Mouse (Mus musculus): Measurements from ENCODE around the gene Sh3kbp1. TPM values are rescaled to one million over a fixed set of nuclear protein-coding genes. Genes with fewer than 3 reads are reported as not detected.

Gene Sh3kbp1
- polyA plus RNA-seq, 1 experiment from 2014 or later: 132 TPM

- Histone ChIP-seq H3K4me2 (ENCODE audit: low read length) (no peak overlapping the region), H3K9ac (ENCODE audit: low read length) (no peak overlapping the region), H3K27me3 (ENCODE audit: control insufficient read depth, insufficient read depth, low read length) (no peaks in the 10 kb centered on the region), H3K4me1 (ENCODE audit: control insufficient read depth in 2 of 2, insufficient read depth in 2 of 2, low read length in 2 of 2) (peaks cover 3 to 5% of the 10 kb centered on the region in 2 experiments; a peak in 2 of 4 replicates), H3K36me3 (ENCODE audit: control insufficient read depth, insufficient read depth, low read length) (no peaks in the 10 kb centered on the region), H3K9me3 (ENCODE audit: control insufficient read depth, low read length) (no peaks in the 10 kb centered on the region), H3K27ac (replicated peaks in 1 of 2; ENCODE audit: control insufficient read depth in 1 of 2, insufficient read depth in 1 of 2, low read depth in 2 of 2, low read length in 2 of 2) (no peak overlapping the region), H3K4me3 (ENCODE audit: control insufficient read depth in 1 of 2, insufficient read depth in 1 of 2, low read depth in 1 of 2, low read length in 2 of 2) (no peak overlapping the region)
- no peak for ATAC-seq (ENCODE audit: insufficient number of reproducible peaks, insufficient read depth, low FRiP score, low read depth)
- WGBS: 88% methylated on average over 1 of the region's 1 CpGs
Measured at GRCm38 (mm10) chrX:159932027-159932426, 305.0 kb downstream of the Sh3kbp1 start.

- Histone ChIP-seq H3K27me3 (ENCODE audit: control insufficient read depth, insufficient read depth, low read length) (no peaks in the 10 kb centered on the region), H3K9ac (ENCODE audit: low read length) (peak overlapping the region; percentile 74; the same call in 1 of the 2 replicates), H3K27ac (replicated peaks in 1 of 2; ENCODE audit: control insufficient read depth in 1 of 2, insufficient read depth in 1 of 2, low read depth in 2 of 2, low read length in 2 of 2) (peak overlapping the region; percentile 93 to 98), H3K36me3 (ENCODE audit: control insufficient read depth, insufficient read depth, low read length) (no peaks in the 10 kb centered on the region), H3K4me2 (ENCODE audit: low read length) (peak overlapping the region; percentile 57), H3K4me3 (ENCODE audit: control insufficient read depth in 1 of 2, insufficient read depth in 1 of 2, low read depth in 1 of 2, low read length in 2 of 2) (peak overlapping the region in 1 of 2 experiments; percentile 38; a peak in 1 of 4 replicates), H3K4me1 (ENCODE audit: control insufficient read depth in 2 of 2, insufficient read depth in 2 of 2, low read length in 2 of 2) (peaks cover 0 to 3% of the 10 kb centered on the region in 2 experiments; a peak in 1 of 4 replicates), H3K9me3 (ENCODE audit: control insufficient read depth, low read length) (no peaks in the 10 kb centered on the region)
- ATAC-seq (ENCODE audit: insufficient number of reproducible peaks, insufficient read depth, low FRiP score, low read depth): peak; percentile 82
- 40% methylated on average over 2 of the region's 2 CpGs for WGBS
Measured at GRCm38 (mm10) chrX:159942569-159942968, 315.5 kb downstream of the Sh3kbp1 start.

GRCm38 (mm10) chrX:159943586-159943985, 316.5 kb downstream of the Sh3kbp1 start:
- peak overlapping the region; percentile 74 for H3K9ac ChIP-seq (ENCODE audit: low read length)
- no peaks in the 10 kb centered on the region for H3K36me3 ChIP-seq (ENCODE audit: control insufficient read depth, insufficient read depth, low read length)
- peak overlapping the region; percentile 32 to 38 for H3K4me3 ChIP-seq (ENCODE audit: control insufficient read depth in 1 of 2, insufficient read depth in 1 of 2, low read depth in 1 of 2, low read length in 2 of 2)
- H3K27me3 ChIP-seq (ENCODE audit: control insufficient read depth, insufficient read depth, low read length): no peaks in the 10 kb centered on the region
- ATAC-seq (ENCODE audit: insufficient number of reproducible peaks, insufficient read depth, low FRiP score, low read depth): no peak
- H3K27ac ChIP-seq (replicated peaks in 1 of 2; ENCODE audit: control insufficient read depth in 1 of 2, insufficient read depth in 1 of 2, low read depth in 2 of 2, low read length in 2 of 2): peak overlapping the region; percentile 93 to 98
- 43% methylated on average over 1 of the region's 1 CpGs for WGBS
- peak overlapping the region; percentile 57 for H3K4me2 ChIP-seq (ENCODE audit: low read length)
- no peaks in the 10 kb centered on the region for H3K9me3 ChIP-seq (ENCODE audit: control insufficient read depth, low read length)
- peaks cover 0 to 3% of the 10 kb centered on the region in 2 experiments; a peak in 1 of 4 replicates for H3K4me1 ChIP-seq (ENCODE audit: control insufficient read depth in 2 of 2, insufficient read depth in 2 of 2, low read length in 2 of 2)

GRCm38 (mm10) chrX:159953546-159954429, 326.7 kb downstream of the Sh3kbp1 start:
- WGBS: 61% methylated on average over 7 of the region's 7 CpGs
- H3K9me3 ChIP-seq (ENCODE audit: control insufficient read depth, low read length): no peaks in the 10 kb centered on the region
- H3K27me3 ChIP-seq (ENCODE audit: control insufficient read depth, insufficient read depth, low read length): no peaks in the 10 kb centered on the region
- no peak overlapping the region for H3K4me2 ChIP-seq (ENCODE audit: low read length)
- H3K4me3 ChIP-seq (ENCODE audit: control insufficient read depth in 1 of 2, insufficient read depth in 1 of 2, low read depth in 1 of 2, low read length in 2 of 2): no peak overlapping the region
- peaks cover 10 to 33% of the 10 kb centered on the region in 2 experiments for H3K4me1 ChIP-seq (ENCODE audit: control insufficient read depth in 2 of 2, insufficient read depth in 2 of 2, low read length in 2 of 2)
- H3K27ac ChIP-seq (replicated peaks in 1 of 2; ENCODE audit: control insufficient read depth in 1 of 2, insufficient read depth in 1 of 2, low read depth in 2 of 2, low read length in 2 of 2): no peak overlapping the region
- H3K9ac ChIP-seq (ENCODE audit: low read length): no peak overlapping the region
- ATAC-seq (ENCODE audit: insufficient number of reproducible peaks, insufficient read depth, low FRiP score, low read depth): no peak
- peaks cover 7% of the 10 kb centered on the region; the same call in 1 of the 2 replicates for H3K36me3 ChIP-seq (ENCODE audit: control insufficient read depth, insufficient read depth, low read length)

- ATAC-seq (ENCODE audit: insufficient number of reproducible peaks, insufficient read depth, low FRiP score, low read depth): no peak
- H3K9me3 ChIP-seq (ENCODE audit: control insufficient read depth, low read length): no peaks in the 10 kb centered on the region
- H3K4me1 ChIP-seq (ENCODE audit: control insufficient read depth in 2 of 2, insufficient read depth in 2 of 2, low read length in 2 of 2): peaks cover 10 to 33% of the 10 kb centered on the region in 2 experiments
- no peak overlapping the region for H3K9ac ChIP-seq (ENCODE audit: low read length)
- 0 out of 4 replicates have a peak overlapping the region, but pooled peaks of 1 of the 2 experiments have one; percentile 9 for H3K27ac ChIP-seq (replicated peaks in 1 of 2; ENCODE audit: control insufficient read depth in 1 of 2, insufficient read depth in 1 of 2, low read depth in 2 of 2, low read length in 2 of 2)
- no peak overlapping the region for H3K4me3 ChIP-seq (ENCODE audit: control insufficient read depth in 1 of 2, insufficient read depth in 1 of 2, low read depth in 1 of 2, low read length in 2 of 2)
- no peaks in the 10 kb centered on the region for H3K27me3 ChIP-seq (ENCODE audit: control insufficient read depth, insufficient read depth, low read length)
- H3K4me2 ChIP-seq (ENCODE audit: low read length): no peak overlapping the region
- H3K36me3 ChIP-seq (ENCODE audit: control insufficient read depth, insufficient read depth, low read length): peaks cover 10% of the 10 kb centered on the region; the same call in 1 of the 2 replicates
- WGBS: 46% methylated on average over 4 of the region's 4 CpGs
Measured at GRCm38 (mm10) chrX:159954430-159954779, 327.3 kb downstream of the Sh3kbp1 start.

GRCm38 (mm10) chrX:159955433-159955832, 328.4 kb downstream of the Sh3kbp1 start:
- Histone ChIP-seq H3K9ac (ENCODE audit: low read length) (no peak overlapping the region), H3K4me2 (ENCODE audit: low read length) (peak overlapping the region; percentile 11; the same call in 1 of the 2 replicates), H3K36me3 (ENCODE audit: control insufficient read depth, insufficient read depth, low read length) (peaks cover 10% of the 10 kb centered on the region; the same call in 1 of the 2 replicates), H3K9me3 (ENCODE audit: control insufficient read depth, low read length) (no peaks in the 10 kb centered on the region), H3K27ac (replicated peaks in 1 of 2; ENCODE audit: control insufficient read depth in 1 of 2, insufficient read depth in 1 of 2, low read depth in 2 of 2, low read length in 2 of 2) (peak overlapping the region in 1 of 2 experiments; percentile 24; a peak in 1 of 4 replicates), H3K4me3 (ENCODE audit: control insufficient read depth in 1 of 2, insufficient read depth in 1 of 2, low read depth in 1 of 2, low read length in 2 of 2) (no peak overlapping the region), H3K27me3 (ENCODE audit: control insufficient read depth, insufficient read depth, low read length) (no peaks in the 10 kb centered on the region), H3K4me1 (ENCODE audit: control insufficient read depth in 2 of 2, insufficient read depth in 2 of 2, low read length in 2 of 2) (peaks cover 10 to 33% of the 10 kb centered on the region in 2 experiments)
- no peak for ATAC-seq (ENCODE audit: insufficient number of reproducible peaks, insufficient read depth, low FRiP score, low read depth)
- WGBS: 51% methylated on average over 6 of the region's 6 CpGs

- Histone ChIP-seq H3K27ac (replicated peaks in 1 of 2; ENCODE audit: control insufficient read depth in 1 of 2, insufficient read depth in 1 of 2, low read depth in 2 of 2, low read length in 2 of 2) (no peak overlapping the region), H3K36me3 (ENCODE audit: control insufficient read depth, insufficient read depth, low read length) (peaks cover 28% of the 10 kb centered on the region; the same call in 1 of the 2 replicates), H3K9me3 (ENCODE audit: control insufficient read depth, low read length) (no peaks in the 10 kb centered on the region), H3K27me3 (ENCODE audit: control insufficient read depth, insufficient read depth, low read length) (no peaks in the 10 kb centered on the region), H3K9ac (ENCODE audit: low read length) (no peak overlapping the region), H3K4me2 (ENCODE audit: low read length) (no peak overlapping the region), H3K4me1 (ENCODE audit: control insufficient read depth in 2 of 2, insufficient read depth in 2 of 2, low read length in 2 of 2) (no peaks in the 10 kb centered on the region), H3K4me3 (ENCODE audit: control insufficient read depth in 1 of 2, insufficient read depth in 1 of 2, low read depth in 1 of 2, low read length in 2 of 2) (no peak overlapping the region)
- 52% methylated on average over 2 of the region's 2 CpGs for WGBS
- no peak for ATAC-seq (ENCODE audit: insufficient number of reproducible peaks, insufficient read depth, low FRiP score, low read depth)
Measured at GRCm38 (mm10) chrX:159961385-159961784, 334.3 kb downstream of the Sh3kbp1 start.

Measured in heart, embryonic 14.5 days (tissue).